Mouse (Mus musculus) megakaryocyte, embryonic 14.5 days (primary cell): ENCODE measurements at regions not wholly inside any gene's neighbourhood (a gene's known extent, or its start where the extent isn't known, plus 50 kb on each side); places are given as distances from the start of the nearest gene placed in this dataset.
A peak's percentile ranks its signal among the peaks of the same experiment; 100 is the strongest.
"Not testable (repeated sequence)": the region's sequence is repeated elsewhere in the genome, so short reads cannot be mapped to it uniquely, and the experiment has no call there.

Experiments
- H3K27me3 ChIP-seq: replicated peaks from 2 replicates; pipeline ENCODE3; 2012; ENCODE audit warnings: inconsistent platforms
- H3K36me3 ChIP-seq: replicated peaks from 2 replicates; pipeline ENCODE3; 2012; ENCODE audit warnings: low read length, inconsistent platforms, mixed read lengths
- H3K4me1 ChIP-seq: 2 replicates; pipeline ENCODE4 v1.6.1; 2012; ENCODE audit warnings: inconsistent platforms
- H3K4me3 ChIP-seq: replicated peaks from 2 replicates; pipeline ENCODE3; 2012; ENCODE audit warnings: moderate library complexity, mild to moderate bottlenecking, inconsistent platforms
- H3K9me3 ChIP-seq: 2 replicates; pipeline ENCODE4 v1.6.1; 2012; ENCODE audit warnings: inconsistent platforms
- FLI1 ChIP-seq: IDR thresholded peaks from 2 replicates; pipeline ENCODE4 v1.6.1; 2012; ENCODE audit warnings: low read length, inconsistent platforms, mixed read lengths
- GATA1 ChIP-seq: IDR thresholded peaks from 3 replicates; pipeline ENCODE4 v1.6.1; 2012; ENCODE audit warnings: mixed read lengths, low read length, inconsistent platforms, borderline replicate concordance

GRCm38 (mm10) chr1:150160314-150160713 lies 60.5 kb downstream of the Ptgs2 start:
- 0 out of 2 replicates have a peak, but pooled peaks cover 1% of the 10 kb centered on the region for H3K9me3 ChIP-seq
- no peaks in the 10 kb centered on the region for H3K27me3 ChIP-seq
- peaks cover 8% of the 10 kb centered on the region for H3K4me1 ChIP-seq
- no peak overlapping the region for H3K4me3 ChIP-seq
- no peaks in the 10 kb centered on the region for H3K36me3 ChIP-seq
- TF ChIP-seq GATA1 (no peak), FLI1 (no peak)

GRCm38 (mm10) chr1:150164890-150165596 lies 65.2 kb downstream of the Ptgs2 start:
- peaks cover 22% of the 10 kb centered on the region for H3K4me1 ChIP-seq
- TF ChIP-seq FLI1 (no peak), GATA1 (no peak)
- H3K36me3 ChIP-seq: peaks cover 8% of the 10 kb centered on the region
- H3K4me3 ChIP-seq: peak overlapping the region; percentile 91
- H3K9me3 ChIP-seq: peaks cover 11% of the 10 kb centered on the region; the same call in 1 of the 2 replicates
- H3K27me3 ChIP-seq: no peaks in the 10 kb centered on the region

GRCm38 (mm10) chr1:150165597-150165973 lies 65.8 kb downstream of the Ptgs2 start:
- Histone ChIP-seq H3K9me3 (peaks cover 11% of the 10 kb centered on the region; the same call in 1 of the 2 replicates), H3K36me3 (peaks cover 8% of the 10 kb centered on the region), H3K4me3 (peak overlapping the region; percentile 91), H3K27me3 (no peaks in the 10 kb centered on the region), H3K4me1 (peaks cover 22% of the 10 kb centered on the region)
- TF ChIP-seq GATA1 (no peak), FLI1 (no peak)

- Histone ChIP-seq H3K36me3 (peaks cover 8% of the 10 kb centered on the region), H3K9me3 (peaks cover 11% of the 10 kb centered on the region; the same call in 1 of the 2 replicates), H3K4me1 (peaks cover 22% of the 10 kb centered on the region), H3K27me3 (no peaks in the 10 kb centered on the region), H3K4me3 (no peak overlapping the region)
- TF ChIP-seq FLI1: no peak
- TF ChIP-seq GATA1: no peak
Observed at GRCm38 (mm10) chr1:150167172-150167571, 67.3 kb downstream of the Ptgs2 start.

- Histone ChIP-seq H3K9me3 (peaks cover 2% of the 10 kb centered on the region; the same call in 1 of the 2 replicates), H3K27me3 (no peaks in the 10 kb centered on the region), H3K4me3 (no peak overlapping the region), H3K36me3 (no peaks in the 10 kb centered on the region), H3K4me1 (peaks cover 3% of the 10 kb centered on the region; the same call in 1 of the 2 replicates)
- no peak for TF ChIP-seq FLI1
- no peak for TF ChIP-seq GATA1
Observed at GRCm38 (mm10) chr1:150174204-150174603, 74.4 kb downstream of the Ptgs2 start.

- TF ChIP-seq FLI1: no peak
- TF ChIP-seq GATA1: no peak
- Histone ChIP-seq H3K9me3 (peaks cover 2% of the 10 kb centered on the region; the same call in 1 of the 2 replicates), H3K36me3 (no peaks in the 10 kb centered on the region), H3K4me3 (no peak overlapping the region), H3K27me3 (no peaks in the 10 kb centered on the region), H3K4me1 (peaks cover 3% of the 10 kb centered on the region; the same call in 1 of the 2 replicates)
Observed at GRCm38 (mm10) chr1:150177029-150177740, 77.4 kb downstream of the Ptgs2 start.

- Histone ChIP-seq H3K27me3 (no peaks in the 10 kb centered on the region), H3K36me3 (no peaks in the 10 kb centered on the region), H3K9me3 (no peaks in the 10 kb centered on the region), H3K4me1 (no peaks in the 10 kb centered on the region), H3K4me3 (no peak overlapping the region)
- TF ChIP-seq GATA1 (no peak), FLI1 (no peak)
Observed at GRCm38 (mm10) chr1:150202022-150202421, 102.2 kb downstream of the Ptgs2 start.

- Histone ChIP-seq H3K9me3 (no peaks in the 10 kb centered on the region), H3K27me3 (no peaks in the 10 kb centered on the region), H3K4me1 (peaks cover 4% of the 10 kb centered on the region), H3K4me3 (no peak overlapping the region), H3K36me3 (no peaks in the 10 kb centered on the region)
- TF ChIP-seq GATA1: no peak
- no peak for TF ChIP-seq FLI1
Observed at GRCm38 (mm10) chr1:150212454-150212853, 106.8 kb upstream of the Pdc start.

- Histone ChIP-seq H3K4me1 (peaks cover 23% of the 10 kb centered on the region), H3K36me3 (no peaks in the 10 kb centered on the region), H3K27me3 (no peaks in the 10 kb centered on the region), H3K9me3 (no peaks in the 10 kb centered on the region), H3K4me3 (no peak overlapping the region)
- no peak for TF ChIP-seq FLI1
- TF ChIP-seq GATA1: no peak
Observed at GRCm38 (mm10) chr1:150216672-150217071, 102.5 kb upstream of the Pdc start.

- no peak overlapping the region for H3K4me3 ChIP-seq
- no peaks in the 10 kb centered on the region for H3K27me3 ChIP-seq
- H3K9me3 ChIP-seq: no peaks in the 10 kb centered on the region
- H3K36me3 ChIP-seq: no peaks in the 10 kb centered on the region
- TF ChIP-seq FLI1 (no peak), GATA1 (no peak)
- H3K4me1 ChIP-seq: peaks cover 23% of the 10 kb centered on the region
Observed at GRCm38 (mm10) chr1:150218802-150219201, 100.4 kb upstream of the Pdc start.

GRCm38 (mm10) chr1:150225529-150225928 lies 93.7 kb upstream of the Pdc start:
- no peaks in the 10 kb centered on the region for H3K27me3 ChIP-seq
- H3K9me3 ChIP-seq: no peaks in the 10 kb centered on the region
- H3K36me3 ChIP-seq: no peaks in the 10 kb centered on the region
- TF ChIP-seq FLI1: no peak
- no peak for TF ChIP-seq GATA1
- 0 out of 2 replicates have a peak, but pooled peaks cover 4% of the 10 kb centered on the region for H3K4me1 ChIP-seq
- H3K4me3 ChIP-seq: no peak overlapping the region

GRCm38 (mm10) chr1:150239504-150239903 lies 79.7 kb upstream of the Pdc start:
- H3K36me3 ChIP-seq, H3K4me1 ChIP-seq, H3K27me3 ChIP-seq, H3K9me3 ChIP-seq: not testable (repeated sequence)
- peak overlapping the region; percentile 35 for H3K4me3 ChIP-seq
